Comparison of ENCODE assay signal across 21 mouse cellular contexts in the genomic region with DNA sequence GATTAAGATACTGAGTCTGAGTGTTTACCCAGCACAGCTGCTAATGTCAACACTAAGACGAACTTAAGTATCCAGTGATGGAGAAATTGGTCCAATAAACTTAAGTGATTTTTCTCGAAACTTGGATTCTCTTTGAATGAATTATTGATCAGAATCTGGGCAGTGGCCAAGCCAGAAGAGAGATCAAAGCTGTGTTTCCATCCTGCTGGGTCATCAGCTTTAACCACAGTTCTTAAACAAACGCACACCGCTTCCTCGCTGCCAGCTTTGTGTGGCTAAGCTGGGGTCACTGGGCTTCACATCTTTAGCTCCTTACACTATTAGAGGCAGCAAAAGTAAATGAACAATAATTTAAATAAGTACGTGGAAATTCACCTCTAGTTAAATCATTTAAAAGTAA.
DNase-seq lines count a peak whose midpoint lies in the region; ATAC-seq and TF ChIP-seq lines count a peak whose summit lies in the region.
"Had no signal": no experiment of that assay in that cellular context is flagged by ENCODE, and none has a peak within 500 bp of the region (broad histone marks: within the 10 kb centered on the region; RNA-seq: fewer than 3 reads in every experiment).

No protein-coding gene starts in this region.

- WGBS in liver, adult 2 months: 15% methylated on average over 6 of the region's 6 CpGs
- 61% methylated on average over 6 of the region's 6 CpGs for WGBS in liver, embryonic 11.5 days
- WGBS in liver, postnatal 0 days (ENCODE audit: insufficient replicate concordance): 56% methylated on average over 6 of the region's 6 CpGs
- WGBS in neural tube, embryonic 11.5 days: 61% methylated on average over 6 of the region's 6 CpGs
- 57% methylated on average over 6 of the region's 6 CpGs for WGBS in neural tube, embryonic 15.5 days

- no peaks in the 10 kb centered on the region for H3K27me3 ChIP-seq in liver, adult 2 months (ENCODE audit: control insufficient read depth, insufficient read depth, low read length)
- no peaks in the 10 kb centered on the region for H3K27me3 ChIP-seq in liver, embryonic 11.5 days (replicated peaks; ENCODE audit: control insufficient read depth, insufficient read depth, low read length)
- no peaks in the 10 kb centered on the region for H3K27me3 ChIP-seq in liver, postnatal 0 days (ENCODE audit: insufficient read depth, low read length)
- H3K27me3 ChIP-seq in neural tube, embryonic 11.5 days (ENCODE audit: control insufficient read depth, insufficient read depth, low read length): no peaks in the 10 kb centered on the region
- 0 out of 2 replicates have a peak, but pooled peaks cover 3% of the 10 kb centered on the region for H3K27me3 ChIP-seq in neural tube, embryonic 15.5 days (replicated peaks)
- H3K27me3 ChIP-seq: CH12.LX, Patski had no signal

- H3K79me2 ChIP-seq in liver, adult 2 months (ENCODE audit: control insufficient read depth, insufficient read depth, low read length): no peaks in the 10 kb centered on the region

- peaks cover 2% of the 10 kb centered on the region; the same call in 1 of the 2 replicates for H3K4me1 ChIP-seq in liver, adult 2 months (ENCODE audit: control insufficient read depth, insufficient read depth, low read length)
- H3K4me1 ChIP-seq in liver, embryonic 11.5 days (replicated peaks; ENCODE audit: control insufficient read depth, insufficient read depth, low read length): no peaks in the 10 kb centered on the region
- H3K4me1 ChIP-seq in liver, postnatal 0 days (ENCODE audit: insufficient read depth): 0 out of 2 replicates have a peak, but pooled peaks cover 4% of the 10 kb centered on the region
- H3K4me1 ChIP-seq in neural tube, embryonic 11.5 days (ENCODE audit: control insufficient read depth, insufficient read depth, low read length): no peaks in the 10 kb centered on the region
- 0 out of 2 replicates have a peak, but pooled peaks cover 3% of the 10 kb centered on the region for H3K4me1 ChIP-seq in neural tube, embryonic 15.5 days

- H3K36me3 ChIP-seq in liver, adult 2 months (ENCODE audit: control insufficient read depth, insufficient read depth, low read length): no peaks in the 10 kb centered on the region
- no peaks in the 10 kb centered on the region for H3K36me3 ChIP-seq in liver, embryonic 11.5 days (ENCODE audit: control insufficient read depth, insufficient read depth, low read length)
- H3K36me3 ChIP-seq in liver, postnatal 0 days (replicated peaks; ENCODE audit: insufficient read depth, low read length): no peaks in the 10 kb centered on the region
- H3K36me3 ChIP-seq in neural tube, embryonic 11.5 days (ENCODE audit: control insufficient read depth, insufficient read depth, low read length): no peaks in the 10 kb centered on the region
- H3K36me3 ChIP-seq in neural tube, embryonic 15.5 days: no peaks in the 10 kb centered on the region
- H3K36me3 ChIP-seq: G1E had no signal

- H3K27ac ChIP-seq in liver, adult 2 months (replicated peaks; ENCODE audit: insufficient read depth, low read depth, low read length): no peak overlapping the region
- H3K27ac ChIP-seq in liver, embryonic 11.5 days (ENCODE audit: low read depth, low read length): no peak overlapping the region
- H3K27ac ChIP-seq in liver, postnatal 0 days (ENCODE audit: low read depth): peak overlapping the region; percentile 64
- H3K27ac ChIP-seq in neural tube, embryonic 11.5 days (ENCODE audit: low read depth, low read length): no peak overlapping the region
- no peak overlapping the region for H3K27ac ChIP-seq in neural tube, embryonic 15.5 days (replicated peaks)

- H3K9ac ChIP-seq in liver, adult 2 months (ENCODE audit: low read depth, low read length): no peak overlapping the region
- no peak overlapping the region for H3K9ac ChIP-seq in liver, embryonic 11.5 days (ENCODE audit: low read depth, low read length)
- no peak overlapping the region for H3K9ac ChIP-seq in liver, postnatal 0 days (replicated peaks)
- no peak overlapping the region for H3K9ac ChIP-seq in neural tube, embryonic 11.5 days (ENCODE audit: low read length)
- H3K9ac ChIP-seq in neural tube, embryonic 15.5 days (replicated peaks): no peak overlapping the region

- H3K4me2 ChIP-seq in liver, embryonic 11.5 days: no peak overlapping the region
- no peak overlapping the region for H3K4me2 ChIP-seq in liver, postnatal 0 days (ENCODE audit: low read depth, low read length)
- no peak overlapping the region for H3K4me2 ChIP-seq in neural tube, embryonic 11.5 days (ENCODE audit: low read depth)
- no peak overlapping the region for H3K4me2 ChIP-seq in neural tube, embryonic 15.5 days

- H3K4me3 ChIP-seq in liver, adult 2 months (ENCODE audit: insufficient read depth, low read depth, low read length): no peak overlapping the region
- H3K4me3 ChIP-seq in liver, embryonic 11.5 days (ENCODE audit: low read depth, low read length): no peak overlapping the region
- no peak overlapping the region for H3K4me3 ChIP-seq in liver, postnatal 0 days (ENCODE audit: low read depth, low read length)
- no peak overlapping the region for H3K4me3 ChIP-seq in neural tube, embryonic 11.5 days (ENCODE audit: low read depth, low read length)
- no peak overlapping the region for H3K4me3 ChIP-seq in neural tube, embryonic 15.5 days (replicated peaks)

- no peaks in the 10 kb centered on the region for H3K9me3 ChIP-seq in liver, embryonic 11.5 days (ENCODE audit: control insufficient read depth, low read length)
- H3K9me3 ChIP-seq in liver, postnatal 0 days (ENCODE audit: low read length): no peaks in the 10 kb centered on the region
- H3K9me3 ChIP-seq in neural tube, embryonic 11.5 days (ENCODE audit: control insufficient read depth, low read length): no peaks in the 10 kb centered on the region
- H3K9me3 ChIP-seq in neural tube, embryonic 15.5 days (replicated peaks): no peaks in the 10 kb centered on the region

- DNase-seq in liver, adult 2 months (ENCODE audit: extremely low read depth, low read depth, low spot score): peak; percentile 84
- no peak for DNase-seq in liver, embryonic 11.5 days (ENCODE audit: low spot score)
- DNase-seq in liver, postnatal 0 days: peak; percentile 20
- DNase-seq in liver: no peak
- DNase-seq in neural tube, embryonic 11.5 days (ENCODE audit: low spot score): peak; percentile 4
- DNase-seq: adrenal gland, adult 2 months; adrenal gland, adult 8-10 months; adrenal gland, postnatal 10 days; adrenal gland, postnatal 14 days; adrenal gland, postnatal 25 days; adrenal gland, postnatal 36 days; B cell, adult 2 months; cerebellum, adult 11 months; cerebellum, adult 11-12 months; cerebellum, adult 18-20 months had no signal

- no peak for TF ChIP-seq CTCF in liver, adult 2 months (IDR thresholded peaks at IDR 0.05; ENCODE audit: low read depth, low read length)
- TF ChIP-seq CTCF in liver, postnatal 0 days (IDR thresholded peaks at IDR 0.05; ENCODE audit: low read depth): no peak

- TF ChIP-seq EP300 in liver, postnatal 0 days (IDR thresholded peaks at IDR 0.05; ENCODE audit: low read depth): no peak

- no peak for ATAC-seq in liver, embryonic 11.5 days (replicated peaks; ENCODE audit: low FRiP score)
- ATAC-seq in liver, postnatal 0 days: peak; percentile 88
- ATAC-seq in neural tube, embryonic 11.5 days (ENCODE audit: insufficient read depth, low FRiP score, low TSS enrichment): no peak
- no peak for ATAC-seq in neural tube, embryonic 15.5 days (ENCODE audit: low FRiP score)
- ATAC-seq: activated CD4-positive, CD25-positive, alpha-beta regulatory T cell, adult 4 months; CD4-positive, CD25-positive, alpha-beta regulatory T cell, adult 4 months; Patski had no signal

- TF ChIP-seq POLR2A in liver, adult 2 months (IDR thresholded peaks at IDR 0.05; ENCODE audit: extremely low read depth, insufficient read depth, low read length): no peak

Comparison
In these comparisons a context has a peak if more than half of its experiments do, and no peak if none do; other contexts are left out.
1. DNase-seq: peak in liver, adult 2 months (single experiment), liver, postnatal 0 days (single experiment) and neural tube, embryonic 11.5 days (single experiment); none in liver, embryonic 11.5 days (single experiment) and liver (single experiment).